Mouse (Mus musculus): ENCODE measurements around the gene Lgals12.

Gene Lgals12

DNA sequence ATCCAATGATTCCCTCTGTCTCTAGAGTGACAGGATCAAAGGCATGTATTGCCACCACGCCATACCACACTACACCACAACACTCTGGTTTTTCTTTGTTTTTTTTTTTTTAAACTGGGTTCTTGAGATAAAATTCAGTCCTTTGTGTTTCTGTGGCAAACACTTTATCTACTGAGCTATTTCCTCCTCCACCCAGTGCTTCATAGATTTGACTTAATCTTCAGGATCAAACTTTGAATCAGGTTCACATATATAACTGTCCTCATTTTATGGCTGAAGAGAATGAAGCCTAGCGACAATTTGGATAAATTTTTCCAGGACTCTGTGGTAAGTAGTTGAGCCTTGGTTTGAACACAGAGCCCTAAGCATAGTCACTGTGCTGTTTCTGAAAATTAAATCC is 43.3 kb downstream of the Lgals12 start:
- no peak for DNase-seq (ENCODE audit: low read depth, low spot score)
- H3K36me3 ChIP-seq (ENCODE audit: control insufficient read depth, insufficient read depth, low read length, poor library complexity, severe bottlenecking): no peaks in the 10 kb centered on the region
- no peaks in the 10 kb centered on the region for H3K27me3 ChIP-seq (ENCODE audit: control insufficient read depth, insufficient read depth, low read length, poor library complexity, severe bottlenecking)

DNA sequence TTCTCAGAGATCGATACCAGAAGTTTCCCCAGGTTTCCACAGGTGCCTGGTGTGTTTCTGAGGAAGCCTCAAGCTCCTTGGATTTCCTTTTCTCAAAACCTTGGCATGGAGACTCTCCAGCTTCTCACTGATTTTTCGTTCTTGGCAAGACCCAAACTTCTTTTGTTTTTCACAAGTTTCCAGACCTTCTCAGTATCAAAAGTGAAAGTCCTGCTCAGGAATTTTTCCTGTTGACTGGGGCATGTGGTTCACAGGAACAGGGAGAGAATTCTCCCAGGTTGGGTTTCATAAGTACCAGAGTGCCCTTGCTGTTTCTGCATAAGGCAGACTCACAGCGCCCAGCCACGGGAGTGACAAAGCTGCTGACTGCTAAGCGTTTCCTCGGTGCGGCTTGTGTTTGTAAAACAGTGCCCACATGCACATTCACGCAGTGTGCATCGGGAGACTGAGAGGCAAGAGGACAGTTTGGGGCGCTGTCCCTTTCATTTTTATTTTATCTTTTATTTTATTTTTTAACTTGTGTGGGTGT is 44.3 kb downstream of the Lgals12 start:
- no peak for DNase-seq (ENCODE audit: low read depth, low spot score)
- Histone ChIP-seq H3K36me3 (ENCODE audit: control insufficient read depth, insufficient read depth, low read length, poor library complexity, severe bottlenecking) (no peaks in the 10 kb centered on the region), H3K27me3 (ENCODE audit: control insufficient read depth, insufficient read depth, low read length, poor library complexity, severe bottlenecking) (no peaks in the 10 kb centered on the region)

DNA sequence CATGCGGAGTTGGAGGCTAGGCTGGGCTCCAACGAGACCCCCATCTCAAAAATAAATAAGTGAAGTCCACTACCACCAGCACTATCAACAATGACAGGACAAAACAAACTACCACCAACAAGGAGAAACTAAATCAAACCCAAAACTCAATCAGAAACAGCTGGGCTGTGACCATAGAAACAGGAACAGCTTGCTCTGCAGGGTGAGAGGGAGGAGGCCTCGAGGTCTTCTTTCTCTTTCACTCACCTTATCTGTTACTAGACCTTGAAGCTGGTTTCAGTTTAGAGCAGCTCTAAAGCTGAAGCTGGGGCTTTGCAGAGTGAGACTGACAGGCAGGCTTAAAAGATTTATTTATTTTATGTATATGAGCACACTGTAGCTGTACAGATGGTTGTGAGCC is 45.5 kb downstream of the Lgals12 start:
- H3K27me3 ChIP-seq (ENCODE audit: control insufficient read depth, insufficient read depth, low read length, poor library complexity, severe bottlenecking): no peaks in the 10 kb centered on the region
- peak; percentile 49 for DNase-seq (ENCODE audit: low read depth, low spot score)
- no peaks in the 10 kb centered on the region for H3K36me3 ChIP-seq (ENCODE audit: control insufficient read depth, insufficient read depth, low read length, poor library complexity, severe bottlenecking)

DNA sequence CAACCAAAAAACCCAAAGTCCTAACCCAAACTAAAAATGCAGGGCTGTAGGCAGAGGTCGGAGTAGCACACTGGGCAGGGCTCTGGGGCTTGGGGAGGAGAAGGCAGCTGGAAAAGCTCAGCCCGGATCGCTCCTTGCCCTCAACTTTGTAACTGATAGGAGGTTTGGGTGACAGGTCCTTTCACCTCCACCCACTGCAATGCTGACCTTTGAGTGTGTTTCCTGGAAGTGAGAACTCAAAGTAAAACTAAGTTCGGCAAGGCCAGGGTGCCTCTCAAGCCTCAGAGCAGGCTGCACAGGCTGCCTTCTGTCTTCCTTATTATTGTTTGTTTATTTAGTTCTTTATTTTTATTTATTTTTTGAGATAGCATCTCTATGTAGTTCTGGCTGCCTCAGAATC is 47.0 kb downstream of the Lgals12 start:
- no peak for DNase-seq (ENCODE audit: low read depth, low spot score)
- no peaks in the 10 kb centered on the region for H3K27me3 ChIP-seq (ENCODE audit: control insufficient read depth, insufficient read depth, low read length, poor library complexity, severe bottlenecking)
- no peaks in the 10 kb centered on the region for H3K36me3 ChIP-seq (ENCODE audit: control insufficient read depth, insufficient read depth, low read length, poor library complexity, severe bottlenecking)

DNA sequence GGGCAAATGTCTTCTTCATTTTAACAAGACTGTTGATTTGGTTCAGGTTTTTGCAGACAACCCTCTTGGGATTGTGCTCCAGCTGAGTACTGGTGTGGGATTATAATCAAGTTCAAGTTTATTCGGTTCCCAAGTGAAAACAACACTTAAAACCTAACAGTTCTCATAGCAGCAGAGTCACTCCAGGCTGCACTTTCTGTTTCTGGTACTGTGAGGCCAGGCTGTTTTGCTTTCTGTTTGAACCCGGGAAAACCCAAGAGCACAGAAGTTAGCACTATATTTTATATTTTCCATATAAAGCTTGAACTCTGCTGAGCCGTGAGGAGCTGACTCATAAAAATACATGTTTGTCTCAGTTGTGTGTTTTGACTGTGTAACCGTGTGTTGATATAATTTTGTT is 48.3 kb downstream of the Lgals12 start:
- H3K27me3 ChIP-seq (ENCODE audit: control insufficient read depth, insufficient read depth, low read length, poor library complexity, severe bottlenecking): no peaks in the 10 kb centered on the region
- DNase-seq (ENCODE audit: low read depth, low spot score): peak; percentile 36
- H3K36me3 ChIP-seq (ENCODE audit: control insufficient read depth, insufficient read depth, low read length, poor library complexity, severe bottlenecking): no peaks in the 10 kb centered on the region

DNA sequence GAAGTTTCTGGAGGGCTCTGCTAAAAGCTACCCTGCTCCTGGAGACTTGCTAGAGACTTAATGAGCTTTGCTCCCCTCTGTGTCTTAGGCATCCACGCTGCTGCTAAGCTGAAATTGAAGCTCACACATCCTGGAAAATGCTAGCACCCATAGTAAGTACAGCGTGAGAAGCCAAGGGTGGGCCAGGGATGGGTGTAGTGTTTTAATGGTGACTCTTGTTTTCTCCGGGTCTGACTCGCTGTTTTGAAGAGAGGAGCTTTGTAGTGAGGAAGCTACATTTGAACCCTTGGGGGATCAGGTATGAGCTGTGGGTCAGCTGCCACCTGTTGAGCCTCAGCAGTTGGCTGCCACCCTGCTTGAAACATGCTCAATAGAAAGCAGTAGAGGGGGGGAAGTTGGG is 49.1 kb downstream of the Lgals12 start:
- Histone ChIP-seq H3K36me3 (ENCODE audit: control insufficient read depth, insufficient read depth, low read length, poor library complexity, severe bottlenecking) (no peaks in the 10 kb centered on the region), H3K27me3 (ENCODE audit: control insufficient read depth, insufficient read depth, low read length, poor library complexity, severe bottlenecking) (no peaks in the 10 kb centered on the region)
- DNase-seq (ENCODE audit: low read depth, low spot score): peak; percentile 11

DNA sequence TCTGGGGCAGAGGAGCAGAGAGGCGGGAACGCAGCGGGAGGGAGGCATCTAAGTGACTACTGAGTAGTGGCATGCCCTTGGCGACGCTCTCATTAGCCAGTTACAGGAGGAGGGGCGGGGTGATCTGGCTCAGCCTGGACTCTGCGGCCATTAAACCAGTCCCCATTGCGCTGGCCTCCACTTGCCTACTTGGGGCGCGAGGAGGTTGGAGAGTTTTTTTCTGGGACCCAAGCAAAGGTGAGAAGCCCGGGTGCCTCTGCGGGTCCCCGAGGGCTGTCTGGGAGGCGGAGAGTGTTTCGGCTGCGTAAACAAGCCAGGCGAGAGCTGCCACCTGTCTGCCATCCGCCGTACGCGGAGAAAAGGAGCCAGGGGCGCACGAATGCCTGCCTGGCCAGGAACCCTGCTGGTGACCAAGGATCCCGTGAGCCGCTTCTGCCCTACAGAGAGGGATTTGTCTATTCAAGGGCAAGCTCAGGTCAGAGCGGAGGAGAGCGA is 49.6 kb downstream of the Lgals12 start, which contains the start of gene Pla2g16:
Gene Pla2g16, plus strand, starts transcription at position 132 of the 495 bp plus-strand sequence.
- no peaks in the 10 kb centered on the region for H3K36me3 ChIP-seq (ENCODE audit: control insufficient read depth, insufficient read depth, low read length, poor library complexity, severe bottlenecking)
- DNase-seq (ENCODE audit: low read depth, low spot score): peak; percentile 56
- H3K27me3 ChIP-seq (ENCODE audit: control insufficient read depth, insufficient read depth, low read length, poor library complexity, severe bottlenecking): no peaks in the 10 kb centered on the region

DNA sequence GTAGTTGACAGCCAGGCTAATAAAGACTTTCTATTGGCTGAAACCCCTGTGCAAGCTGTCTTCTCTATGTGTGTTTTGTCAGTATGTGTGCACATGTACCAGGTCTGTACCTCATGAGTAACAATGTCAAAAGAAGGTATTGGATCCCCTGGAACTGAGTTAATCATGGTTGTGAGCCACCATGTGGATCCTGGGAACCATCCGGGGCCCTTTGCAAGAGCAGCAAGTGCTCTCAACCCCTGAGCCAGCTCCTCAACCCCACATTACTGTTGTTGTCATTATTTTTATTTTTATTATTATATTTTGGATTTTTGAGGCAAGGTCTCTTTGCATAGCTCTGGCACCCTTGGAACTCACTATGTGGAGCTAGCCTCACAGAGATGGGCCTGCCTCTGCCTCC is 50.4 kb downstream of the Lgals12 start:
- H3K36me3 ChIP-seq (ENCODE audit: control insufficient read depth, insufficient read depth, low read length, poor library complexity, severe bottlenecking): no peaks in the 10 kb centered on the region
- no peaks in the 10 kb centered on the region for H3K27me3 ChIP-seq (ENCODE audit: control insufficient read depth, insufficient read depth, low read length, poor library complexity, severe bottlenecking)
- DNase-seq (ENCODE audit: low read depth, low spot score): no peak

DNA sequence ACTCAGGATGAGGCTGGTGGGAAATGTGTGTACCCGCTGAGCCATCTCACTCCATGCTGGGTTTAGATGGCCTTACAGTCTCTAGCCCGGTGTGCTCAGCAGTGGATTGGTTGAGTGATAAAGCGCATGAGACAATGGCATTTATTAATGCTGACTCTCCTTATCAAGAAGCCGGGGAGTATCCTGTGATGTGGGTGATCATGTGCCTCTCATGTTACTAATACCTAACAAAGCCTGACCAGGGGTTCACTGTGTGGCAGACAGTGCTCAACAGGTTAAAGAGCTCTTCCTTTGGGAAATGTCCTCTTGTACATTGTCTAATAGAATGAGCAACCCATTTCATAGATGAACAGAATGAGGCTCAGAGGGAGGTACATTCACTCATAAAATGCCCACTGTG is 52.1 kb downstream of the Lgals12 start:
- no peaks in the 10 kb centered on the region for H3K27me3 ChIP-seq (ENCODE audit: control insufficient read depth, insufficient read depth, low read length, poor library complexity, severe bottlenecking)
- no peak for DNase-seq (ENCODE audit: low read depth, low spot score)
- H3K36me3 ChIP-seq (ENCODE audit: control insufficient read depth, insufficient read depth, low read length, poor library complexity, severe bottlenecking): no peaks in the 10 kb centered on the region

DNA sequence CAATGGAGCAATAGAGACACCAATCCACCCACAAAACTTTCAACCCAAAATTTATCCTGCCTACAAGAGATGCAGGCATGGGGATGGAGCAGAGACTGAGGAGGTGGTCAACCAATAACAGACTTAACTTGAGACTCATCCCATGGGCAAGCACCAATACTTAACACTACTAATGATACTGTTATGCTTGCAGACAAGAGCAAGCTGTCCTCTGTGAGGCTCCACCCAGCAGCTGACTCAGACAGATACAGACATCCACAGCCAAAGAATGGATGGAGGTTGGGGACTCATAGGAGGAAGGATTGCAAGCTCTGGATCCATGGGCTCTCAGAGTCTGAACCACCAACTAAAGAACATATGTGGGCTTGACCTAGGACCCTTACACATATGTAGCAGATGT is 53.6 kb downstream of the Lgals12 start:
- no peak for DNase-seq (ENCODE audit: low read depth, low spot score)
- Histone ChIP-seq H3K27me3 (ENCODE audit: control insufficient read depth, insufficient read depth, low read length, poor library complexity, severe bottlenecking) (no peaks in the 10 kb centered on the region), H3K36me3 (ENCODE audit: control insufficient read depth, insufficient read depth, low read length, poor library complexity, severe bottlenecking) (no peaks in the 10 kb centered on the region)

DNA sequence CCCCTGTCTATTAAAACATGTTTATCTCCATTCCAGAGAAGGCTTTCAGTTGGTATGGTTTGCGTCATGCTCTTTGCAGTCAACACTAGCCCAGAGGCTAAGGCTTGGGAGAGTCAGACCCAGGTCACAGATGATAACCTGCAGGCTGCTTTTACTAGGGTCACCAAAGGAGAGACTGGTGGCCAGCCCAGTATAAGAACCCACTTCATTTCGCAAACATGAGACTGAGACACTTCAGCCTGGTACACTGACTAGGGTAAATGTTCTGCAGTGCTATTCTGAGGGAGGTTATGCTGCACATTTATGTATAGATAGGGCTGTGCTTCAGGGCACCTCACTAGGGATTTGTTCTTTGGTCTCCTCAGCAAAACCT is 54.7 kb downstream of the Lgals12 start:
- no peaks in the 10 kb centered on the region for H3K27me3 ChIP-seq (ENCODE audit: control insufficient read depth, insufficient read depth, low read length, poor library complexity, severe bottlenecking)
- H3K36me3 ChIP-seq (ENCODE audit: control insufficient read depth, insufficient read depth, low read length, poor library complexity, severe bottlenecking): no peaks in the 10 kb centered on the region
- no peak for DNase-seq (ENCODE audit: low read depth, low spot score)

DNA sequence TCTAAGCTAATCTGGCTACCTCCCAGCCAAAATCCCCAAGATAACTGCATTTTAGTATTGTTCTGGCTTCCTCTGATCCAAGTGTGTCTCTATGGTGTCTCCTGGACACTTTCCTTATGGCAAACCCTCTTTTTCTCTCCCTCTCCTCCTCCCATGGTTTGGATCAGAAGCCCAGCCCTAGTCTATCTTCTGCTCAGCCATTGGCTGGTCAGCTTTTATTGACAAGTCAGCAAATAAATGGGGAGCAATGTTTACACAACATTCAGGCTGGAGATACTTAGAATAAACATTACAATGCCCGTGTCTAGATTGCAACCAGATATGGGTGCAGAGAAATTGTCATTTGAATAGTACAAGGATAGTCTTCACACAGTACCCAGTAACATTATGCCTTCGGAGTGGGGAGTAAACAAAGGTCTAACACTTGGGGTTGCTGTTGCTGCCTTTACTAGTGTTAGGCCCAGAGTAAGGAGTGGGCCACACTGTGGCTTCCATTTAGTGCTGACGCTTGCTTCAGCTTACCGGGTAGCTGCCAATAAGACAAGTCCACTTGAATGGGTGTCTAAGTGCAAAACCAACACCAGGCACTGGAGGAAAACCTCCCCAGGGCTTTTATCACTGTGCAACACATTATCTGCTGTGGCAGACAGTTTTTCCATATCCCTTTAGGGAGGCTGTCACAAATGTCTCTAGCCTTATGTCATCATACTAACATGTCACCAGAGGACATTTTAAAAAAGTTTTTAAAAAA is 55.3 kb downstream of the Lgals12 start:
- DNase-seq (ENCODE audit: low read depth, low spot score): no peak
- Histone ChIP-seq H3K36me3 (ENCODE audit: control insufficient read depth, insufficient read depth, low read length, poor library complexity, severe bottlenecking) (no peaks in the 10 kb centered on the region), H3K27me3 (ENCODE audit: control insufficient read depth, insufficient read depth, low read length, poor library complexity, severe bottlenecking) (no peaks in the 10 kb centered on the region)

DNA sequence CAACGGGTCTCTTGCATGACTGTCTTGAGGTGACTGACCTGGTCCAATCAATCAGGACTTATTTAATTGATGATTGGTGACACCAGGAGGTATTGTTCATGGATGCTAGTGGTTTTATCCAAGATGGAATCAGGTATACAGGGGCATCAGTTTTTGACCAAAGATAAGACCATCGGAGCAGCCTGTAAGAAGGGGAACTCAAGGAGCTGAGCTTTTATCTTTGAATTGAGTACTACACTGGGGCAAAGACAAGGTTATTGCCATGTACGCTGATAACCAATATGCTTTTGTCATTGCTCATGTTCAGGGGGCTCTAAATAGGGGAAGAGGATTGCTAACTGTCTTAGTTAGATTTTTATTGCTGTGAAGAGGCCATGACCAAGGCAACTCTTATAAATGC is 58.1 kb downstream of the Lgals12 start:
- DNase-seq (ENCODE audit: low read depth, low spot score): no peak
- H3K36me3 ChIP-seq (ENCODE audit: control insufficient read depth, insufficient read depth, low read length, poor library complexity, severe bottlenecking): no peaks in the 10 kb centered on the region
- no peaks in the 10 kb centered on the region for H3K27me3 ChIP-seq (ENCODE audit: control insufficient read depth, insufficient read depth, low read length, poor library complexity, severe bottlenecking)
